10 mouse cellular contexts compared by ENCODE assay signal in genomic region chr12:86945126-86945525, GRCm38 (mm10). TPM values are rescaled to one million over a fixed set of nuclear protein-coding genes. Genes with fewer than 3 reads are reported as not detected.
DNase-seq lines count a peak whose midpoint lies in the region; TF ChIP-seq lines count a peak whose summit lies in the region.
"Had no signal": no experiment of that assay in that cellular context is flagged by ENCODE, and none has a peak within 500 bp of the region (broad histone marks: within the 10 kb centered on the region; RNA-seq: fewer than 3 reads in every experiment).

No protein-coding gene starts in this region.

- H3K4me3 ChIP-seq in layer of hippocampus, adult 2 months: no peak overlapping the region

- DNase-seq in B cell, adult 2 months: peak; percentile 66 to 73
- DNase-seq in NIH3T3 (ENCODE audit: low read depth): peak; percentile 91
- peak; percentile 69 to 82 for DNase-seq in cerebellum, postnatal 25 days
- peak; percentile 53 for DNase-seq in gastrocnemius, postnatal 14 days
- DNase-seq in layer of hippocampus, adult 2 months (ENCODE audit: low spot score in 2 of 2): peak; percentile 78 to 83
- peak; percentile 96 for DNase-seq in lung, postnatal 36 days
- peak; percentile 63 to 68 for DNase-seq in right cerebral cortex, postnatal 36 days (ENCODE audit: low spot score in 2 of 2)
- DNase-seq in urinary bladder, postnatal 10 days (ENCODE audit: low spot score): no peak

- TF ChIP-seq CTCF in layer of hippocampus, adult 2 months (conservative IDR thresholded peaks at IDR 0.05): peak; percentile 92

- H3K27ac ChIP-seq in layer of hippocampus, adult 2 months: peak overlapping the region; percentile 99

- intact Hi-C loops in gastrocnemius, postnatal 14 days (cut with DNase I; ENCODE audit: low total_unique reads): no loop called here

RNA-seq across cellular contexts. Expression of gene Cipc, which starts 1.7 kb away (rescaled TPM):
- 10 to 100 TPM; 20.2 to 20.3 TPM for total RNA-seq in gastrocnemius, postnatal 14 days (2021)
- total RNA-seq in layer of hippocampus, adult 2 months (2021): 10 to 100 TPM; 73.4 to 83.6 TPM

RNA-seq across cellular contexts. Expression of gene Zdhhc22, which starts 45.1 kb away (rescaled TPM):
- total RNA-seq in gastrocnemius, postnatal 14 days (2021): not detected
- total RNA-seq in layer of hippocampus, adult 2 months (2021): 1 to 10 TPM; 8.6 to 9.0 TPM
- total RNA-seq: gastrocnemius, postnatal 36 days; neutrophil, adult 5-6 weeks had no signal

Comparison
In these comparisons a context has a peak if more than half of its experiments do, and no peak if none do; other contexts are left out.
1. RNA of gene Zdhhc22, which starts 45.1 kb away (total RNA-seq): 8.6 to 9.0 TPM in layer of hippocampus, adult 2 months; not detected in gastrocnemius, postnatal 14 days; every median in the first group is over 4 times any median in the second.